Mouse (Mus musculus) left cerebral cortex, adult 11 months (tissue): ENCODE data around the gene Ssbp4.

Experiments
- DNase-seq: peaks from one replicate; pipeline ENCODE4 v3.0.0; 2022; ENCODE audit warnings: low spot score

Ssbp4 gene

GRCm38 (mm10) chr8:70608749-70609367, at the start of gene Ssbp4:
Gene Ssbp4 (minus strand): TSS chr8:70608872.
- no peak for DNase-seq

GRCm38 (mm10) chr8:70657739-70658138, 49.1 kb upstream of the Ssbp4 start:
- DNase-seq = no peak

DNA sequence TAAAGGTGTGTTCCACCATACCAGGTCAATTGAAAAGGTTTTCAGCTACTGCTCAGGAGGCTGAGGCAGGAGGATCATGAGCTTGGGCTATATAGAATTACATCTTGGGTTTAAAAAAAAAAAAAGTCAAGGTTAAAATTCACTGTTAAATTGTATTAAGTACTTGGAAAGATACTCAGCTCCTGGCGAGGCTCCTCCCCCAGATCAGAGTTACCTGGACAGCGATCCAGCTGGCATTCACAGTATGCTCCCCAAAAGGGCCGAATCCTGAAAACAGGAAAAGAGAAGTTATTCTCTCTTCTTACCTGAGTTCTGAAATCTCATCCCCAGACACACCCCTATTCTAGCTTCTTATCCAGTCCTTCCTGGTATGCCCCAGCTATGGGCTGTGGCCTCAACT, 48.5 kb upstream of the Ssbp4 start:
- no peak for DNase-seq

DNA sequence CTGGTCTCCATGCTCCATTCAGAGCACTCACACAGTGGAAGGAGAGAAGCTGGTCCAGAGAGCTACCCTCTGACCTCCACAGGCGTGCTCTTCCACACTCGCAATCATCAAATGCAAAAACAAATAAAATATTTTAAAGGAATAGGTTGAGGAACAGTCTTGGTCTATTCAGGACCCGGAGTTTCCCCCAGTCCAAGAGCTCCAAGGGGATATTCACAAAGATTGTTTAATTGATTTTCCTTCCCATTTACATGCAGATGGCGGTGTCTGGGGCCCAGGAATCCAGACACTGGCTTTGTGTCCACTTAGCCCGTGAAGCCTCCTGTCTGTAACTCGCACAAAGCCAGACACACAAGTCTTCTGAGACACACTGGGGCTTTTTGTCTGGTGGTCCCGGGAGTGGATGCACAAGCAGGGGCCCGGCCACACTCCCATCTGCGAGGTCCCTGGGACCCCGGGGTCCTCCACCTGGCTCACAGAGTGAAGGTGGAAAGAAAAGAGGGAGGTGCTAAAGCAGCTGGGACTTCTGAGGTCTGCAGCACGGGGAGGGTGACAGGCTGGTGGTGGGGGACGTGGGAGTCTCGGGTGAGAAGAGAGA, 47.6 kb upstream of the Ssbp4 start:
- no peak for DNase-seq

DNA sequence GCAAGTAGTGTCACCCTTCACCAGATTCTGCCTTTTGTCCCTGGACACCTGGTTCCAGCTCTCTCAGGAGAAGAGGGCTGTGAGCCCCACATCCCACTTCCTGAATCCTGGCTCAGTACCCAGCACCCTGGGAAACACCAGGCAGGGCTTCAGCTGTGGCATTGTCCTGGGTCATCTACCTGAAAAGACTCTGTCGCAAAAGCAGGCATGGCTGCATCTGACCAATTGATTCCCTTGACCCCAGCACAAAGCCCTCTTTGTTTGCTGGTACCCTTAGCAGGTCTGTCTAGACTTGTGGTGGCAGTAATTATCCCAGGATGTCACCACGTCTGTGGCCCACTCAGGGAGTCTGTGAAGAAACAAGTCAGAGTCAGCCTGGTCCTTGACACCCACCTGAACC, 46.8 kb upstream of the Ssbp4 start:
- no peak for DNase-seq

GRCm38 (mm10) chr8:70654121-70654520, 45.4 kb upstream of the Ssbp4 start:
- no peak for DNase-seq

DNA sequence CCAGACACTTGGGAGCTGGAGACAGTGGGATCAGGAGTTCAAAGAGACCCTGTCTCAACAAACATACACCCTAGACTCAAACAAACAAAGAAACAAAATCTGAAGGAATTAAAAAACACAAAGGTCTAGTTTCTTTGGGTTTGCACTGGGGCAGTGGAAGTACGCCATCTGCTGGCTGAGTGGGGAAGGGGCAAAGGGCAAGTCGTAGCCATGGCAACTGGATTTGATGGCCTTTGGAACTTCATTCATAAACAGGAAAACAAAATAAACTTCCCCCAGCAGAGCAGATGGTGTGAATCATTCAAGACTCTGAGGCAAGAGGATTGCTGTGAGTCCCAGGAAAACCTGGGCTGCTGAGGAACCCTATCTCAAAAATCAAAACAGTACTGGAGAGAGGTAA, 44.6 kb upstream of the Ssbp4 start:
- no peak for DNase-seq

DNA sequence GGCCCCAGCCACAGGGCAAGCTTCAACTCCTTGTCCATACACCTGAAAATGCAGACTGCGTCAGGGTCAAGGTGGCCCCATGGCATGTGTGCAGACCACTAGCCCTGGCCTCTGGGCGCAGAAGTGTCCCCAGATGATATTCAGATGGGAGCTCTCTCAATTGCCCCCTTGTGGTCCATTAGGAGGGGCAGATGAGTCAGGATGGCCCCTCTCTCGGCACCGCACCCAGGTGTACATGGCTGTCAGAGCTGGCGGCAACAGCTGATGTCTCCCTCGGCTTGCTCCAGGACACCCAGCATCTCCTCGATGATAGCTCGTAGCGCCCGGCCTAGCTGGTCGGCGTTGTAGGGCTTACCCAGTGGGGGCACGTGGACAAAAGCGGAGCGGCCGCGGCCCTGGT, 41.7 kb upstream of the Ssbp4 start:
- no peak for DNase-seq

GRCm38 (mm10) chr8:70649324-70649723, 40.7 kb upstream of the Ssbp4 start:
- no peak for DNase-seq

GRCm38 (mm10) chr8:70648921-70649320, 40.2 kb upstream of the Ssbp4 start:
- no peak for DNase-seq

- DNase-seq = no peak
These were observed 39.4 kb upstream of the Ssbp4 start for GRCm38 (mm10) chr8:70648164-70648442.

GRCm38 (mm10) chr8:70647343-70648163, 38.9 kb upstream of the Ssbp4 start:
- DNase-seq = no peak

DNA sequence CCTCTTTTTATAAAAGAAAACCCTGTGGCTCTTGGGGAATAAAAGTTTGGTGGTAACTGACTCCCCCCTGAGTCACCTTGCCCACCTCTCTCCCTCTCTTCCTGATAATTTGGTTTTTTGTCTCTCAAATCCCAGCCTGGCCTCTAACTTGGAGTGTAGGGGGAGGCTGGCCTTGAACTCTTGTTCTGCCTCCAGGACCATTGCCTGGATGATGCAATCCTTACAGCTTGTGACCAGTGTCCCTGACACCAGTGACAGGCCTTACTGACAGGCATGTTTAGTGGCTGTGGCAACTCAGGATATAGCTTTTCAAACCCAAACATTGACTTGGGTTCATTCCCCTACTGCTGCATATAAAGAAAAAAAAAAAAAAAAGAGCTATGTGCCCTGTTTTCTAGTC, 38.1 kb upstream of the Ssbp4 start:
- DNase-seq = no peak

- DNase-seq = no peak
These were observed 37.7 kb upstream of the Ssbp4 start for GRCm38 (mm10) chr8:70646369-70646768.

- no peak for DNase-seq
These were observed 37.0 kb upstream of the Ssbp4 start for GRCm38 (mm10) chr8:70645501-70646224.

DNA sequence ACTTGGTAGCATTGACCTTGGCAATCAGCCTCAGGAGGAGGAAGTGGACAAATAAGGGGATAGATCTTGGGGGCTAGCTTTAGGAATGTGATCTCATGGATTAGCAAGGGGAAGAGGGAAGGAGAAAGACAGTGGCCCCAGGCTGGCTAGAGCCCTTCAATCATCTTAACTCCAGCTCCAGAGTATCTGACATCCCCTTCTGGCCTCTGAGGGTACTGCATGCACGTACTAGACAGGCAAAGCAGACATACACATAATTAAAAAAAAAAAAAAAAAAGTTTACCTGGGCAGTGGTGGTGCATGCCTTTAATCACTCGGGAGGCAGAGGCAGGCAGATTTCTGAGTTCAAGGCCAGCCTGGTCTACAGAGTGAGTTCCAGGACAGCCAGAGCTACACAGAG, 35.4 kb upstream of the Ssbp4 start:
- DNase-seq = no peak

- no peak for DNase-seq
These were observed 34.3 kb upstream of the Ssbp4 start for GRCm38 (mm10) chr8:70643019-70643418.

GRCm38 (mm10) chr8:70638752-70639151, 30.1 kb upstream of the Ssbp4 start:
- DNase-seq = no peak

DNA sequence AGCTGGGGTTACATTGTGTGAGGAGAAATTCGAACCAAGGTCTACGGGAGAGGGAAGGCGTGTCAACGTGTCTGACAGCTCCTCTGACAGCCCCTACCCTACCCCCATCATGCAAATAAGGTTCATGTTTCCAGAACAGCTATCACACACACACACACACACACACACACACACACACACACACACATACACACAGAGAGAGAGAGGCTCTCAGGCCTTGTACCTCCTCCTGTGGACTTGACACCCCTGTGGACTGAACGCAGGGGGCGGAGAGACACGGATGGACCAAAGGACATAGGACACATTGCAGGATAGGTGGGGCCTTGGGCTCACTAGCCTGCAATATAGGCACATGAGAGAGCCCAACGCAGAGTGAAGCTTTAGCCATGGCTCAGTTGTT, 28.2 kb upstream of the Ssbp4 start:
- no peak for DNase-seq

DNA sequence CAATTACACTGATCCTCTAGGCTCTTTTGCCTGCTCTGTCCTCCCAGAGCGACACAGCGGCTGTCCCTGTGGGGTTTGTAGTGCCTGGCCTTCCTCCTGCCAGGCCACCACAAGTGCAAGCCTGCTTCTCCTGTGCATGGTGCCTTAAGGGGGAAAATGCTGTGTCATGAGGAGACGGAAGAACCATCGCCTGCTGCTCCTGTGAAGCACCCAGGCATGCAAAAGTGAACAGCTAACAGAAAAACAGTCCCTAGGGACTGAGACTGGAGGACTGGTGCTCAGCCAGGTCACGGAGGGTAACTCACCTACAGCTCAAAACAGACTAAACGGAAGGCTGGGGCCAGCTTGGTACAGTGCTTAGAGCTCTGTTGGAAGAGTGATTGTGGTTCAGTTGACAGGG, 26.9 kb upstream of the Ssbp4 start:
- DNase-seq = no peak

GRCm38 (mm10) chr8:70634066-70634465, 25.4 kb upstream of the Ssbp4 start:
- no peak for DNase-seq

GRCm38 (mm10) chr8:70632346-70632892, 23.7 kb upstream of the Ssbp4 start, which contains the start of gene Gdf15:
Gene Gdf15 (minus strand): TSS chr8:70632456.
- DNase-seq = no peak

- DNase-seq = no peak
These were observed 22.8 kb upstream of the Ssbp4 start for GRCm38 (mm10) chr8:70631436-70631835.
